Mouse (Mus musculus): ENCODE results near the gene Slc22a12. TPM values are rescaled to one million over a fixed set of nuclear protein-coding genes. Genes with fewer than 3 reads are reported as not detected.

The Slc22a12 gene
- not detected in 2 replicates for polyA plus RNA-seq (2014; fragmentation: Nextera tagmentation; extraction: Ambion mirVana)

GRCm38 (mm10) chr19:6542367-6543034 lies at the start of gene Slc22a12:
TSS of gene Slc22a12 (minus strand) at chr19:6543032.
- Histone ChIP-seq H3K27me3 (ENCODE audit: control insufficient read depth, insufficient read depth, low read length) (peaks cover 5% of the 10 kb centered on the region), H3K27ac (ENCODE audit: low read depth, low read length) (no peak within 1 kb of the TSS), H3K36me3 (ENCODE audit: control insufficient read depth, insufficient read depth, low read length) (no peaks in the 10 kb centered on the region), H3K4me1 (ENCODE audit: control insufficient read depth, insufficient read depth, low read length) (no peaks in the 10 kb centered on the region), H3K9me3 (replicated peaks; ENCODE audit: control insufficient read depth, low read length) (no peaks in the 10 kb centered on the region), H3K9ac (ENCODE audit: low read depth, low read length) (no peak within 1 kb of the TSS), H3K4me3 (ENCODE audit: low read depth, low read length) (no peak within 1 kb of the TSS), H3K4me2 (no peak within 1 kb of the TSS)
- WGBS (ENCODE audit: insufficient replicate concordance): 89% methylated on average over 16 of the region's 16 CpGs
- ATAC-seq (replicated peaks; ENCODE audit: insufficient number of reproducible peaks, low FRiP score, low TSS enrichment): no peak

GRCm38 (mm10) chr19:6572001-6572400 lies 29.2 kb upstream of the Slc22a12 start:
- Histone ChIP-seq H3K9me3 (replicated peaks; ENCODE audit: control insufficient read depth, low read length) (no peaks in the 10 kb centered on the region), H3K4me3 (ENCODE audit: low read depth, low read length) (no peak overlapping the region), H3K4me2 (no peak overlapping the region), H3K27me3 (ENCODE audit: control insufficient read depth, insufficient read depth, low read length) (peaks cover 14% of the 10 kb centered on the region), H3K36me3 (ENCODE audit: control insufficient read depth, insufficient read depth, low read length) (no peaks in the 10 kb centered on the region), H3K9ac (ENCODE audit: low read depth, low read length) (no peak overlapping the region), H3K4me1 (ENCODE audit: control insufficient read depth, insufficient read depth, low read length) (no peaks in the 10 kb centered on the region; the same call in 1 of the 2 replicates), H3K27ac (ENCODE audit: low read depth, low read length) (no peak overlapping the region)
- 42% methylated on average over 4 of the region's 4 CpGs for WGBS (ENCODE audit: insufficient replicate concordance)
- ATAC-seq (replicated peaks; ENCODE audit: insufficient number of reproducible peaks, low FRiP score, low TSS enrichment): no peak

- no peak for ATAC-seq (replicated peaks; ENCODE audit: insufficient number of reproducible peaks, low FRiP score, low TSS enrichment)
- no peaks in the 10 kb centered on the region for H3K4me1 ChIP-seq (ENCODE audit: control insufficient read depth, insufficient read depth, low read length)
- WGBS (ENCODE audit: insufficient replicate concordance): 68% methylated on average over 5 of the region's 5 CpGs
- no peaks in the 10 kb centered on the region for H3K9me3 ChIP-seq (replicated peaks; ENCODE audit: control insufficient read depth, low read length)
- H3K27ac ChIP-seq (ENCODE audit: low read depth, low read length): no peak overlapping the region
- peaks cover 11% of the 10 kb centered on the region for H3K27me3 ChIP-seq (ENCODE audit: control insufficient read depth, insufficient read depth, low read length)
- no peak overlapping the region for H3K4me2 ChIP-seq
- no peak overlapping the region for H3K4me3 ChIP-seq (ENCODE audit: low read depth, low read length)
- H3K9ac ChIP-seq (ENCODE audit: low read depth, low read length): no peak overlapping the region
- H3K36me3 ChIP-seq (ENCODE audit: control insufficient read depth, insufficient read depth, low read length): no peaks in the 10 kb centered on the region
Measured at GRCm38 (mm10) chr19:6571476-6571875, 28.6 kb upstream of the Slc22a12 start.

- Histone ChIP-seq H3K36me3 (ENCODE audit: control insufficient read depth, insufficient read depth, low read length) (no peaks in the 10 kb centered on the region), H3K9me3 (replicated peaks; ENCODE audit: control insufficient read depth, low read length) (no peaks in the 10 kb centered on the region), H3K27ac (ENCODE audit: low read depth, low read length) (no peak overlapping the region), H3K4me1 (ENCODE audit: control insufficient read depth, insufficient read depth, low read length) (no peaks in the 10 kb centered on the region), H3K4me2 (no peak overlapping the region), H3K9ac (ENCODE audit: low read depth, low read length) (no peak overlapping the region), H3K4me3 (ENCODE audit: low read depth, low read length) (no peak overlapping the region), H3K27me3 (ENCODE audit: control insufficient read depth, insufficient read depth, low read length) (peaks cover 11% of the 10 kb centered on the region)
- ATAC-seq (replicated peaks; ENCODE audit: insufficient number of reproducible peaks, low FRiP score, low TSS enrichment): no peak
- 35% methylated on average over 5 of the region's 5 CpGs for WGBS (ENCODE audit: insufficient replicate concordance)
Measured at GRCm38 (mm10) chr19:6569561-6569960, 26.7 kb upstream of the Slc22a12 start.

GRCm38 (mm10) chr19:6569021-6569420 lies 26.2 kb upstream of the Slc22a12 start:
- no peak for ATAC-seq (replicated peaks; ENCODE audit: insufficient number of reproducible peaks, low FRiP score, low TSS enrichment)
- Histone ChIP-seq H3K4me2 (no peak overlapping the region), H3K36me3 (ENCODE audit: control insufficient read depth, insufficient read depth, low read length) (no peaks in the 10 kb centered on the region), H3K27me3 (ENCODE audit: control insufficient read depth, insufficient read depth, low read length) (peaks cover 9% of the 10 kb centered on the region), H3K4me3 (ENCODE audit: low read depth, low read length) (no peak overlapping the region), H3K9ac (ENCODE audit: low read depth, low read length) (no peak overlapping the region), H3K27ac (ENCODE audit: low read depth, low read length) (no peak overlapping the region), H3K9me3 (replicated peaks; ENCODE audit: control insufficient read depth, low read length) (no peaks in the 10 kb centered on the region), H3K4me1 (ENCODE audit: control insufficient read depth, insufficient read depth, low read length) (no peaks in the 10 kb centered on the region)
- WGBS (ENCODE audit: insufficient replicate concordance): 57% methylated on average over 5 of the region's 5 CpGs

GRCm38 (mm10) chr19:6566450-6566849 lies 23.6 kb upstream of the Slc22a12 start:
- H3K27ac ChIP-seq (ENCODE audit: low read depth, low read length): no peak overlapping the region
- ATAC-seq (replicated peaks; ENCODE audit: insufficient number of reproducible peaks, low FRiP score, low TSS enrichment): no peak

GRCm38 (mm10) chr19:6565136-6565535 lies 22.3 kb upstream of the Slc22a12 start:
- no peaks in the 10 kb centered on the region for H3K36me3 ChIP-seq (ENCODE audit: control insufficient read depth, insufficient read depth, low read length)
- 82% methylated on average over 6 of the region's 6 CpGs for WGBS (ENCODE audit: insufficient replicate concordance)
- 0 out of 2 replicates have a peak, but pooled peaks cover 4% of the 10 kb centered on the region for H3K27me3 ChIP-seq (ENCODE audit: control insufficient read depth, insufficient read depth, low read length)
- H3K4me1 ChIP-seq (ENCODE audit: control insufficient read depth, insufficient read depth, low read length): no peaks in the 10 kb centered on the region
- H3K27ac ChIP-seq (ENCODE audit: low read depth, low read length): no peak overlapping the region
- no peaks in the 10 kb centered on the region for H3K9me3 ChIP-seq (replicated peaks; ENCODE audit: control insufficient read depth, low read length)
- ATAC-seq (replicated peaks; ENCODE audit: insufficient number of reproducible peaks, low FRiP score, low TSS enrichment): no peak
- no peak overlapping the region for H3K9ac ChIP-seq (ENCODE audit: low read depth, low read length)
- no peak overlapping the region for H3K4me2 ChIP-seq
- H3K4me3 ChIP-seq (ENCODE audit: low read depth, low read length): no peak overlapping the region

More at GRCm38 (mm10) chr19:6566450-6566849, 23.6 kb upstream of the Slc22a12 start:
- Histone ChIP-seq H3K4me1 (ENCODE audit: control insufficient read depth, insufficient read depth, low read length) (no peaks in the 10 kb centered on the region), H3K9ac (ENCODE audit: low read depth, low read length) (no peak overlapping the region), H3K27me3 (ENCODE audit: control insufficient read depth, insufficient read depth, low read length) (0 out of 2 replicates have a peak, but pooled peaks cover 4% of the 10 kb centered on the region), H3K4me2 (no peak overlapping the region), H3K36me3 (ENCODE audit: control insufficient read depth, insufficient read depth, low read length) (no peaks in the 10 kb centered on the region), H3K9me3 (replicated peaks; ENCODE audit: control insufficient read depth, low read length) (no peaks in the 10 kb centered on the region), H3K4me3 (ENCODE audit: low read depth, low read length) (no peak overlapping the region)
- WGBS (ENCODE audit: insufficient replicate concordance): 91% methylated on average over 2 of the region's 2 CpGs

GRCm38 (mm10) chr19:6560246-6560815 lies 17.5 kb upstream of the Slc22a12 start:
- 80% methylated on average over 7 of the region's 7 CpGs for WGBS (ENCODE audit: insufficient replicate concordance)
- Histone ChIP-seq H3K4me3 (ENCODE audit: low read depth, low read length) (no peak overlapping the region), H3K4me1 (ENCODE audit: control insufficient read depth, insufficient read depth, low read length) (no peaks in the 10 kb centered on the region), H3K36me3 (ENCODE audit: control insufficient read depth, insufficient read depth, low read length) (no peaks in the 10 kb centered on the region), H3K4me2 (no peak overlapping the region), H3K9ac (ENCODE audit: low read depth, low read length) (no peak overlapping the region), H3K9me3 (replicated peaks; ENCODE audit: control insufficient read depth, low read length) (no peaks in the 10 kb centered on the region), H3K27me3 (ENCODE audit: control insufficient read depth, insufficient read depth, low read length) (no peaks in the 10 kb centered on the region), H3K27ac (ENCODE audit: low read depth, low read length) (no peak overlapping the region)
- ATAC-seq (replicated peaks; ENCODE audit: insufficient number of reproducible peaks, low FRiP score, low TSS enrichment): no peak

- no peaks in the 10 kb centered on the region for H3K9me3 ChIP-seq (replicated peaks; ENCODE audit: control insufficient read depth, low read length)
- no peak overlapping the region for H3K27ac ChIP-seq (ENCODE audit: low read depth, low read length)
- H3K4me3 ChIP-seq (ENCODE audit: low read depth, low read length): no peak overlapping the region
- H3K27me3 ChIP-seq (ENCODE audit: control insufficient read depth, insufficient read depth, low read length): no peaks in the 10 kb centered on the region
- WGBS (ENCODE audit: insufficient replicate concordance): 71% methylated on average over 4 of the region's 4 CpGs
- ATAC-seq (replicated peaks; ENCODE audit: insufficient number of reproducible peaks, low FRiP score, low TSS enrichment): no peak
- H3K4me2 ChIP-seq: no peak overlapping the region
- H3K4me1 ChIP-seq (ENCODE audit: control insufficient read depth, insufficient read depth, low read length): no peaks in the 10 kb centered on the region
- H3K36me3 ChIP-seq (ENCODE audit: control insufficient read depth, insufficient read depth, low read length): no peaks in the 10 kb centered on the region
- no peak overlapping the region for H3K9ac ChIP-seq (ENCODE audit: low read depth, low read length)
Measured at GRCm38 (mm10) chr19:6559576-6559975, 16.7 kb upstream of the Slc22a12 start.

Measured in heart, embryonic 11.5 days (tissue).